Mouse (Mus musculus) gastrocnemius, adult 2 months (tissue): Measurements from ENCODE around the gene Baz2a. TPM values are rescaled to one million over a fixed set of nuclear protein-coding genes. Genes with fewer than 3 reads are reported as not detected.

Source experiments
- DNase-seq: peaks from one replicate; pipeline ENCODE4 v3.0.0; 2022
- H3K27ac ChIP-seq: fragments of 200-600 bp; 2 replicates; pipeline ENCODE4 v1.8.1; 2022; ENCODE audit warnings: mild to moderate bottlenecking
- H3K4me3 ChIP-seq: fragments of 200-600 bp; 2 replicates; pipeline ENCODE4 v1.8.1; 2022; ENCODE audit warnings: mild to moderate bottlenecking, moderate library complexity
- CTCF ChIP-seq: fragments of 200-600 bp; IDR thresholded peaks from 2 replicates; pipeline ENCODE4 v1.8.1; 2022; ENCODE audit warnings: antibody characterized with exemption, mild to moderate bottlenecking, moderate library complexity
- intact Hi-C: fragments of 180-260 bp; cut with DNase I; formaldehyde crosslinking; loops from one replicate; pipeline ENCODE4 v1.15.1; 2025
- total RNA-seq, 2 experiments: library from RNA; stranded (reverse); gene quantifications; 2 replicates each; pipeline ENCODE4 v1.2.3; 2021

Baz2a gene
- total RNA-seq, 2 experiments from 2014 or later = 12.7 to 13.2 TPM

- DNase-seq = peak; percentile 92
- peak; percentile 28; the same call in 1 of the 2 replicates for TF ChIP-seq CTCF
- Histone ChIP-seq H3K27ac (peak overlapping the region; percentile 93), H3K4me3 (peak overlapping the region; percentile 98)
- intact Hi-C loops = loop anchor here (2.0 kb wide), 1 partner anchor 80 kb away; no protein-coding TSS in a partner anchor
These were observed 5.6 kb downstream of the Baz2a start for GRCm38 (mm10) chr10:128096693-128097586.

GRCm38 (mm10) chr10:128097587-128097971 is 6.2 kb downstream of the Baz2a start:
- no peak for TF ChIP-seq CTCF
- Histone ChIP-seq H3K27ac (peak overlapping the region; percentile 93), H3K4me3 (peak overlapping the region; percentile 98)
- DNase-seq = peak; percentile 55
- intact Hi-C loops = loop anchor here (2.0 kb wide), 1 partner anchor 79 kb away; no protein-coding TSS in a partner anchor

GRCm38 (mm10) chr10:128110103-128110761 is 18.9 kb downstream of the Baz2a start:
- no peak for TF ChIP-seq CTCF
- DNase-seq = peak; percentile 55
- no peak overlapping the region for H3K4me3 ChIP-seq
- intact Hi-C loops = no loop called here
- H3K27ac ChIP-seq = peak overlapping the region; percentile 77

- TF ChIP-seq CTCF = no peak
- intact Hi-C loops = no loop called here
- no peak overlapping the region for H3K4me3 ChIP-seq
- DNase-seq = no peak
- peak overlapping the region; percentile 77; the same call in 1 of the 2 replicates for H3K27ac ChIP-seq
These were observed 19.9 kb downstream of the Baz2a start for GRCm38 (mm10) chr10:128111227-128111626.

- no peak overlapping the region for H3K27ac ChIP-seq
- no peak overlapping the region for H3K4me3 ChIP-seq
- no peak for TF ChIP-seq CTCF
- no peak for DNase-seq
- intact Hi-C loops = no loop called here
These were observed 32.5 kb downstream of the Baz2a start for GRCm38 (mm10) chr10:128123833-128124232.

- TF ChIP-seq CTCF = no peak
- no peak for DNase-seq
- Histone ChIP-seq H3K4me3 (no peak overlapping the region), H3K27ac (no peak overlapping the region)
- intact Hi-C loops = no loop called here
These were observed 33.5 kb downstream of the Baz2a start for GRCm38 (mm10) chr10:128124831-128125230.

GRCm38 (mm10) chr10:128125951-128126350 is 34.6 kb downstream of the Baz2a start:
- intact Hi-C loops = no loop called here
- no peak overlapping the region for H3K27ac ChIP-seq
- no peak overlapping the region for H3K4me3 ChIP-seq
- TF ChIP-seq CTCF = no peak
- DNase-seq = no peak

- Histone ChIP-seq H3K27ac (no peak overlapping the region), H3K4me3 (no peak overlapping the region)
- no peak for TF ChIP-seq CTCF
- no peak for DNase-seq
- intact Hi-C loops = no loop called here
These were observed 36.1 kb downstream of the Baz2a start for GRCm38 (mm10) chr10:128127497-128127896.

GRCm38 (mm10) chr10:128128143-128128542 is 36.8 kb downstream of the Baz2a start:
- DNase-seq = no peak
- intact Hi-C loops = no loop called here
- no peak overlapping the region for H3K4me3 ChIP-seq
- H3K27ac ChIP-seq = no peak overlapping the region
- TF ChIP-seq CTCF = no peak

GRCm38 (mm10) chr10:128131297-128131696 is 39.9 kb downstream of the Baz2a start:
- intact Hi-C loops = no loop called here
- TF ChIP-seq CTCF = no peak

GRCm38 (mm10) chr10:128131812-128132211 is 40.4 kb downstream of the Baz2a start:
- intact Hi-C loops = no loop called here

More at GRCm38 (mm10) chr10:128131297-128131696, 39.9 kb downstream of the Baz2a start:
- no peak for DNase-seq
- no peak overlapping the region for H3K4me3 ChIP-seq
- no peak overlapping the region for H3K27ac ChIP-seq

GRCm38 (mm10) chr10:128133650-128134332 is 42.4 kb downstream of the Baz2a start:
- no peak overlapping the region for H3K4me3 ChIP-seq
- intact Hi-C loops = no loop called here
- no peak overlapping the region for H3K27ac ChIP-seq
- DNase-seq = no peak
- no peak for TF ChIP-seq CTCF

More at GRCm38 (mm10) chr10:128131812-128132211, 40.4 kb downstream of the Baz2a start:
- no peak for TF ChIP-seq CTCF
- DNase-seq = no peak
- Histone ChIP-seq H3K4me3 (no peak overlapping the region), H3K27ac (no peak overlapping the region)
